Mouse (Mus musculus) right cerebral cortex, adult 2 months (tissue): Measurements from ENCODE around the gene Sgms1.
"Not testable (repeated sequence)": the region's sequence is repeated elsewhere in the genome, so short reads cannot be mapped to it uniquely, and the experiment has no call there.

Source experiments
- DNase-seq, 2 experiments: peaks; one replicate each; pipeline ENCODE4 v3.0.0; 2021 to 2022; ENCODE audit warnings: low spot score in 2 of 2

Sgms1 gene

GRCm38 (mm10) chr19:32358011-32358410, 31.5 kb downstream of the Sgms1 start:
- DNase-seq: not testable (repeated sequence)

GRCm38 (mm10) chr19:32356166-32356565, 33.3 kb downstream of the Sgms1 start:
- DNase-seq: no peak

- no peak for DNase-seq
Measured at GRCm38 (mm10) chr19:32353447-32353846, 36.1 kb downstream of the Sgms1 start.

- no peak for DNase-seq
Measured at GRCm38 (mm10) chr19:32348955-32349654, 40.4 kb downstream of the Sgms1 start.

GRCm38 (mm10) chr19:32347491-32347890, 42.0 kb downstream of the Sgms1 start:
- no peak for DNase-seq

GRCm38 (mm10) chr19:32346624-32347341, 42.7 kb downstream of the Sgms1 start:
- DNase-seq: no peak

- no peak for DNase-seq
Measured at GRCm38 (mm10) chr19:32346176-32346575, 43.3 kb downstream of the Sgms1 start.

GRCm38 (mm10) chr19:32345181-32345745, 44.3 kb downstream of the Sgms1 start:
- DNase-seq: no peak

GRCm38 (mm10) chr19:32344738-32345121, 44.8 kb downstream of the Sgms1 start:
- DNase-seq: peak; percentile 41 to 56

- DNase-seq: peak; percentile 25 to 43
Measured at GRCm38 (mm10) chr19:32343937-32344737, 45.4 kb downstream of the Sgms1 start.

GRCm38 (mm10) chr19:32342436-32342835, 47.1 kb downstream of the Sgms1 start:
- DNase-seq: no peak

- DNase-seq: no peak
Measured at GRCm38 (mm10) chr19:32341091-32341490, 48.4 kb downstream of the Sgms1 start.

- DNase-seq: no peak
Measured at GRCm38 (mm10) chr19:32340168-32340567, 49.3 kb downstream of the Sgms1 start.

- no peak for DNase-seq
Measured at GRCm38 (mm10) chr19:32337708-32338107, 51.8 kb downstream of the Sgms1 start.

- DNase-seq: no peak
Measured at GRCm38 (mm10) chr19:32334751-32335150, 54.8 kb downstream of the Sgms1 start.

- DNase-seq: no peak
Measured at GRCm38 (mm10) chr19:32333544-32333943, 56.0 kb downstream of the Sgms1 start.

- DNase-seq: no peak
Measured at GRCm38 (mm10) chr19:32332779-32333460, 56.6 kb downstream of the Sgms1 start.

GRCm38 (mm10) chr19:32330231-32330630, 59.3 kb downstream of the Sgms1 start:
- DNase-seq: no peak

- DNase-seq: no peak
Measured at GRCm38 (mm10) chr19:32329511-32329910, 60.0 kb downstream of the Sgms1 start.

- DNase-seq: no peak
Measured at GRCm38 (mm10) chr19:32328089-32328828, 61.3 kb downstream of the Sgms1 start.

- no peak for DNase-seq
Measured at GRCm38 (mm10) chr19:32326621-32327021, 62.9 kb downstream of the Sgms1 start.
